Mouse (Mus musculus) embryonic fibroblast, embryonic 13.5 days (primary cell): ENCODE measurements around the gene Rabepk. TPM values are rescaled to one million over a fixed set of nuclear protein-coding genes. Genes with fewer than 3 reads are reported as not detected.
A peak's percentile ranks its signal among the peaks of the same experiment; 100 is the strongest.
"Not testable (repeated sequence)": the region's sequence is repeated elsewhere in the genome, so short reads cannot be mapped to it uniquely, and the experiment has no call there.

Experiments
- H3K27ac ChIP-seq: 2 replicates; pipeline ENCODE4 v1.5.1; 2012; ENCODE audit warnings: low read length, control low read depth, inconsistent platforms; ENCODE audit not compliant: insufficient read depth
- H3K4me1 ChIP-seq: 2 replicates; pipeline ENCODE4 v1.6.1; 2011; ENCODE audit warnings: low read length; ENCODE audit not compliant: control insufficient read depth, insufficient read depth
- H3K4me3 ChIP-seq: 2 replicates; pipeline ENCODE4 v1.5.1; 2011; ENCODE audit warnings: mild to moderate bottlenecking, control low read depth, low read length; ENCODE audit not compliant: insufficient read depth
- CTCF ChIP-seq: IDR thresholded peaks from 2 replicates; pipeline ENCODE4 v1.5.1; 2011; ENCODE audit warnings: mild to moderate bottlenecking, control low read depth, low read length, moderate library complexity, borderline replicate concordance; ENCODE audit not compliant: insufficient read depth
- POLR2A ChIP-seq: IDR thresholded peaks from 2 replicates; pipeline ENCODE4 v1.6.1; 2011; ENCODE audit warnings: low read depth, mild to moderate bottlenecking, control low read depth, low read length, moderate library complexity
- polyA plus RNA-seq: library from polyadenylated mRNA; stranded (reverse); fragments of >200 nt; gene quantifications from 2 replicates; pipeline ENCODE4 v1.2.4, GENCODE M21; 2011; ENCODE audit warnings: low read depth; ENCODE audit not compliant: missing spikeins, insufficient read length

Rabepk gene
- polyA plus RNA-seq, 1 experiment = 41.3 TPM

- no peak for TF ChIP-seq CTCF
- no peak for TF ChIP-seq POLR2A
- no peak overlapping the region for H3K4me3 ChIP-seq
Observed at GRCm38 (mm10) chr2:34805364-34805950, 5.7 kb upstream of the Rabepk start.

GRCm38 (mm10) chr2:34804815-34805214, 5.1 kb upstream of the Rabepk start:
- no peak overlapping the region for H3K27ac ChIP-seq
- H3K4me3 ChIP-seq = no peak overlapping the region
- TF ChIP-seq POLR2A = no peak
- TF ChIP-seq CTCF = no peak

More at GRCm38 (mm10) chr2:34805364-34805950, 5.7 kb upstream of the Rabepk start:
- H3K27ac ChIP-seq = no peak overlapping the region
- peaks cover 10% of the 10 kb centered on the region; the same call in 1 of the 2 replicates for H3K4me1 ChIP-seq

GRCm38 (mm10) chr2:34804172-34804571, 4.5 kb upstream of the Rabepk start:
- TF ChIP-seq CTCF (no peak), POLR2A (no peak)

More at GRCm38 (mm10) chr2:34804815-34805214, 5.1 kb upstream of the Rabepk start:
- H3K4me1 ChIP-seq = peaks cover 10% of the 10 kb centered on the region; the same call in 1 of the 2 replicates

GRCm38 (mm10) chr2:34803746-34804145, 4.0 kb upstream of the Rabepk start:
- no peak for TF ChIP-seq CTCF
- no peak for TF ChIP-seq POLR2A
- Histone ChIP-seq H3K27ac (no peak overlapping the region), H3K4me1 (peaks cover 10% of the 10 kb centered on the region; the same call in 1 of the 2 replicates), H3K4me3 (peak overlapping the region; percentile 27)

More at GRCm38 (mm10) chr2:34804172-34804571, 4.5 kb upstream of the Rabepk start:
- no peak overlapping the region for H3K27ac ChIP-seq
- H3K4me1 ChIP-seq = peaks cover 10% of the 10 kb centered on the region; the same call in 1 of the 2 replicates
- no peak overlapping the region for H3K4me3 ChIP-seq

- peak overlapping the region; percentile 66 for H3K4me3 ChIP-seq
- not testable (repeated sequence) for H3K4me1 ChIP-seq
- peak overlapping the region; percentile 55 for H3K27ac ChIP-seq
Observed at GRCm38 (mm10) chr2:34802565-34803245, 3.0 kb upstream of the Rabepk start.

- Histone ChIP-seq H3K27ac (peak overlapping the region; percentile 67), H3K4me1 (peaks cover 7% of the 10 kb centered on the region; the same call in 1 of the 2 replicates), H3K4me3 (peak overlapping the region; percentile 66)
- peak; percentile 90 for TF ChIP-seq POLR2A
- TF ChIP-seq CTCF = no peak
Observed at GRCm38 (mm10) chr2:34801516-34802482, 2.1 kb upstream of the Rabepk start.

GRCm38 (mm10) chr2:34800371-34800770, 659 bp upstream of the Rabepk start:
- peak overlapping the region; percentile 45 for H3K27ac ChIP-seq
- 0 out of 2 replicates have a peak overlapping the region, but pooled peaks have one; percentile 12 for H3K4me3 ChIP-seq
- peaks cover 4% of the 10 kb centered on the region; the same call in 1 of the 2 replicates for H3K4me1 ChIP-seq
- TF ChIP-seq POLR2A (no peak; the same call in 1 of the 2 replicates), CTCF (no peak)

- Histone ChIP-seq H3K4me1 (no peaks in the 10 kb centered on the region), H3K4me3 (no peak overlapping the region), H3K27ac (no peak overlapping the region)
- TF ChIP-seq POLR2A (no peak), CTCF (no peak)
Observed at GRCm38 (mm10) chr2:34795426-34795825, 4.3 kb downstream of the Rabepk start.

GRCm38 (mm10) chr2:34794511-34794910, 5.2 kb downstream of the Rabepk start:
- Histone ChIP-seq H3K27ac (no peak overlapping the region), H3K4me3 (no peak overlapping the region), H3K4me1 (no peaks in the 10 kb centered on the region)
- TF ChIP-seq POLR2A = no peak
- no peak for TF ChIP-seq CTCF

- H3K27ac ChIP-seq, H3K4me3 ChIP-seq, H3K4me1 ChIP-seq: not testable (repeated sequence)
Observed at GRCm38 (mm10) chr2:34792543-34792942, 7.2 kb downstream of the Rabepk start.
